Mouse (Mus musculus) midbrain, postnatal 0 days (tissue): ENCODE data around the gene Gabrr3. TPM values are rescaled to one million over a fixed set of nuclear protein-coding genes. Genes with fewer than 3 reads are reported as not detected.
"Not testable (repeated sequence)": the region's sequence is repeated elsewhere in the genome, so short reads cannot be mapped to it uniquely, and the experiment has no call there.

Experiments used
- ATAC-seq: fragments of 200-750 bp; cut with Nextera tagmentation; 2 replicates; pipeline ENCODE4 v1.8.0; 2017; ENCODE audit warnings: moderate number of reproducible peaks, mild to moderate bottlenecking, moderate TSS enrichment, moderate library complexity; ENCODE audit not compliant: low FRiP score
- DNase-seq: peaks from one replicate; pipeline ENCODE4 v3.0.0-alpha.2; 2015; ENCODE audit warnings: low spot score
- H3K27ac ChIP-seq: fragments of 300-500 bp; sonication (generic); 2 replicates; pipeline ENCODE4 v1.5.1; 2014; ENCODE audit warnings: low read depth, mild to moderate bottlenecking, low read length, mixed read lengths
- H3K27me3 ChIP-seq: fragments of 300-500 bp; sonication (generic); 2 replicates; pipeline ENCODE4 v1.6.1; 2014; ENCODE audit warnings: low read length, control low read depth, mixed read lengths; ENCODE audit not compliant: insufficient read depth
- H3K36me3 ChIP-seq: fragments of 300-500 bp; sonication (generic); 2 replicates; pipeline ENCODE4 v1.6.1; 2014; ENCODE audit warnings: low read length, control low read depth, mixed read lengths; ENCODE audit not compliant: insufficient read depth
- H3K4me1 ChIP-seq: fragments of 300-500 bp; sonication (generic); 2 replicates; pipeline ENCODE4 v1.6.1; 2014; ENCODE audit warnings: mild to moderate bottlenecking, control low read depth, antibody characterized with exemption, low read length, mixed read lengths; ENCODE audit not compliant: insufficient read depth
- H3K4me2 ChIP-seq: fragments of 300-500 bp; sonication (generic); 2 replicates; pipeline ENCODE4 v1.6.1; 2014; ENCODE audit warnings: low read depth, mild to moderate bottlenecking, low read length, mixed read lengths; ENCODE audit not compliant: poor library complexity, severe bottlenecking
- H3K4me3 ChIP-seq: fragments of 300-500 bp; sonication (generic); 2 replicates; pipeline ENCODE4 v1.5.1; 2014; ENCODE audit warnings: low read depth, mild to moderate bottlenecking, low read length, moderate library complexity
- H3K9ac ChIP-seq: fragments of 300-500 bp; sonication (generic); replicated peaks from 2 replicates; pipeline ENCODE4 v1.6.1; 2014; ENCODE audit warnings: mild to moderate bottlenecking, low read length, moderate library complexity, mixed read lengths; ENCODE audit not compliant: poor library complexity, severe bottlenecking
- H3K9me3 ChIP-seq: fragments of 300-500 bp; sonication (generic); 2 replicates; pipeline ENCODE4 v1.6.1; 2016; ENCODE audit warnings: low read length, control low read depth
- CTCF ChIP-seq: IDR thresholded peaks from 2 replicates; pipeline ENCODE4 v1.5.1; 2016; ENCODE audit warnings: antibody characterized with exemption, mild to moderate bottlenecking
- WGBS: fragments of 180-500 bp; shearing (Covaris S2); extraction: QIAGEN DNeasy Blood & Tissue Kit; methylation state at CpG from one replicate; pipeline ENCODE4 v1.1.7; 2014; 5-methylcytosine and 5-hydroxymethylcytosine counted together
- polyA plus RNA-seq: library from polyadenylated mRNA; unstranded; fragments of >200 nt; fragmentation: Nextera tagmentation; extraction: Ambion mirVana; gene quantifications from 2 replicates; pipeline ENCODE4 v1.2.1, GENCODE M21; 2015
- total RNA-seq: library from RNA; depleted of rRNA; stranded (reverse); fragments of >200 nt; gene quantifications from 2 replicates; pipeline ENCODE4 v1.2.3, GENCODE M21; 2014

Gene Gabrr3
- total and polyA plus RNA-seq, 2 experiments from 2014 or later: 0.16 TPM; not detected in 1

GRCm38 (mm10) chr16:59451813-59452212 is 44.7 kb downstream of the Gabrr3 start:
- H3K27me3 ChIP-seq: no peaks in the 10 kb centered on the region
- no peak overlapping the region for H3K27ac ChIP-seq
- H3K4me1 ChIP-seq: no peaks in the 10 kb centered on the region
- no peak for ATAC-seq
- DNase-seq: no peak
- H3K4me3 ChIP-seq: no peak overlapping the region
- H3K9ac ChIP-seq: no peak overlapping the region
- no peaks in the 10 kb centered on the region for H3K9me3 ChIP-seq
- no peak for TF ChIP-seq CTCF
- no peaks in the 10 kb centered on the region for H3K36me3 ChIP-seq
- no peak overlapping the region for H3K4me2 ChIP-seq
- 93% methylated on average over 5 of the region's 5 CpGs for WGBS

- not testable (repeated sequence) for H3K4me2 ChIP-seq, H3K9ac ChIP-seq, H3K4me3 ChIP-seq, H3K27me3 ChIP-seq, H3K9me3 ChIP-seq, H3K36me3 ChIP-seq, H3K27ac ChIP-seq, DNase-seq, H3K4me1 ChIP-seq
- ATAC-seq: 0 out of 2 replicates have a peak, but pooled peaks have one; percentile 34
- WGBS: 85% methylated on average over 3 of the region's 5 CpGs
Measured at GRCm38 (mm10) chr16:59459259-59459861, 52.2 kb downstream of the Gabrr3 start.

- 74% methylated on average over 4 of the region's 4 CpGs for WGBS
Measured at GRCm38 (mm10) chr16:59463567-59463966, 56.4 kb downstream of the Gabrr3 start.

GRCm38 (mm10) chr16:59463973-59464372 is 56.8 kb downstream of the Gabrr3 start:
- ATAC-seq: no peak
- Histone ChIP-seq H3K27ac (no peak overlapping the region), H3K36me3 (no peaks in the 10 kb centered on the region), H3K4me2 (no peak overlapping the region), H3K4me3 (no peak overlapping the region), H3K9ac (no peak overlapping the region), H3K4me1 (no peaks in the 10 kb centered on the region), H3K9me3 (0 out of 2 replicates have a peak, but pooled peaks cover 5% of the 10 kb centered on the region), H3K27me3 (no peaks in the 10 kb centered on the region)
- TF ChIP-seq CTCF: no peak
- WGBS: 84% methylated on average over 6 of the region's 6 CpGs
- no peak for DNase-seq

More at GRCm38 (mm10) chr16:59463567-59463966, 56.4 kb downstream of the Gabrr3 start:
- no peak for TF ChIP-seq CTCF
- Histone ChIP-seq H3K4me2 (no peak overlapping the region), H3K9ac (no peak overlapping the region), H3K4me1 (no peaks in the 10 kb centered on the region), H3K4me3 (no peak overlapping the region), H3K27me3 (no peaks in the 10 kb centered on the region), H3K36me3 (no peaks in the 10 kb centered on the region), H3K9me3 (0 out of 2 replicates have a peak, but pooled peaks cover 5% of the 10 kb centered on the region), H3K27ac (no peak overlapping the region)
- DNase-seq (no peak), ATAC-seq (no peak)

- no peak for DNase-seq
- no peak for TF ChIP-seq CTCF
- Histone ChIP-seq H3K27me3 (no peaks in the 10 kb centered on the region), H3K4me3 (no peak overlapping the region), H3K36me3 (no peaks in the 10 kb centered on the region), H3K9me3 (0 out of 2 replicates have a peak, but pooled peaks cover 3% of the 10 kb centered on the region), H3K27ac (no peak overlapping the region), H3K4me2 (no peak overlapping the region), H3K4me1 (peaks cover 3% of the 10 kb centered on the region; the same call in 1 of the 2 replicates), H3K9ac (no peak overlapping the region)
- whole genome bisulfite sequencing: 84% methylated on average over 1 of the region's 1 CpGs
- ATAC-seq: no peak
Measured at GRCm38 (mm10) chr16:59469846-59470245, 62.7 kb downstream of the Gabrr3 start.

GRCm38 (mm10) chr16:59471637-59472278 is 64.6 kb downstream of the Gabrr3 start, which contains the start of gene Riox2:
Riox2 (plus strand) TSS chr16:59471775.
- 2% methylated on average over 52 of the region's 56 CpGs for WGBS
- Histone ChIP-seq H3K9me3 (no peaks in the 10 kb centered on the region), H3K4me2 (peak within 1 kb of the TSS; percentile 70), H3K27ac (no peak within 1 kb of the TSS), H3K4me3 (peak within 1 kb of the TSS; percentile 76), H3K4me1 (peaks cover 3% of the 10 kb centered on the region; the same call in 1 of the 2 replicates), H3K9ac (peak within 1 kb of the TSS; percentile 56), H3K27me3 (no peaks in the 10 kb centered on the region), H3K36me3 (no peaks in the 10 kb centered on the region)
- ATAC-seq: peak; percentile 96
- peak; percentile 80 for DNase-seq
- TF ChIP-seq CTCF: no peak
